Mouse (Mus musculus): ENCODE data around the gene Kirrel3. TPM values are rescaled to one million over a fixed set of nuclear protein-coding genes. Genes with fewer than 3 reads are reported as not detected.

Kirrel3 gene
- total and polyA plus RNA-seq, 3 experiments = 0.98 TPM; not detected in 2

GRCm38 (mm10) chr9:35041493-35041892 is 555.8 kb downstream of the Kirrel3 start:
- no peak for ATAC-seq (ENCODE audit: extremely low read depth, insufficient number of reproducible peaks, low FRiP score, poor library complexity, severe bottlenecking)
- no peak for DNase-seq (ENCODE audit: low spot score)

GRCm38 (mm10) chr9:35043619-35044018 is 557.9 kb downstream of the Kirrel3 start:
- DNase-seq (ENCODE audit: low spot score) (no peak), ATAC-seq (ENCODE audit: extremely low read depth, insufficient number of reproducible peaks, low FRiP score, poor library complexity, severe bottlenecking) (no peak)
- TF ChIP-seq POLR2AphosphoS5 (IDR thresholded peaks at IDR 0.05; ENCODE audit: insufficient replicate concordance, low read depth, low read length) (no peak), GATA1 (IDR thresholded peaks at IDR 0.05; ENCODE audit: borderline replicate concordance, low read length) (no peak), TAL1 (conservative IDR thresholded peaks at IDR 0.05; ENCODE audit: low read depth, low read length) (no peak), CTCF (IDR thresholded peaks at IDR 0.05; ENCODE audit: low read depth, low read length) (no peak), GATA2 (IDR thresholded peaks at IDR 0.05; ENCODE audit: borderline replicate concordance, low read depth, low read length) (no peak)
- H3K9me3 ChIP-seq (replicated peaks) = no peaks in the 10 kb centered on the region
- peaks cover 57% of the 10 kb centered on the region for H3K36me3 ChIP-seq (replicated peaks)
- peaks cover 2% of the 10 kb centered on the region; the same call in 1 of the 2 replicates for H3K27me3 ChIP-seq (ENCODE audit: insufficient read depth, low read length)
- H3K4me3 ChIP-seq (ENCODE audit: low read depth, low read length) = no peak overlapping the region
- no peaks in the 10 kb centered on the region for H3K4me1 ChIP-seq (ENCODE audit: insufficient read depth, low read depth, low read length)

More at GRCm38 (mm10) chr9:35041493-35041892, 555.8 kb downstream of the Kirrel3 start:
- peaks cover 5% of the 10 kb centered on the region for H3K27me3 ChIP-seq (ENCODE audit: insufficient read depth, low read length)
- peaks cover 36% of the 10 kb centered on the region for H3K36me3 ChIP-seq (replicated peaks)
- TF ChIP-seq TAL1 (conservative IDR thresholded peaks at IDR 0.05; ENCODE audit: low read depth, low read length) = no peak
- TF ChIP-seq GATA2 (IDR thresholded peaks at IDR 0.05; ENCODE audit: borderline replicate concordance, low read depth, low read length) = no peak
- no peak for TF ChIP-seq GATA1 (IDR thresholded peaks at IDR 0.05; ENCODE audit: borderline replicate concordance, low read length)
- no peak for TF ChIP-seq CTCF (IDR thresholded peaks at IDR 0.05; ENCODE audit: low read depth, low read length)
- TF ChIP-seq POLR2AphosphoS5 (IDR thresholded peaks at IDR 0.05; ENCODE audit: insufficient replicate concordance, low read depth, low read length) = no peak
- no peaks in the 10 kb centered on the region for H3K9me3 ChIP-seq (replicated peaks)
- H3K4me3 ChIP-seq (ENCODE audit: low read depth, low read length) = no peak overlapping the region
- no peaks in the 10 kb centered on the region for H3K4me1 ChIP-seq (ENCODE audit: insufficient read depth, low read depth, low read length)

- DNase-seq (ENCODE audit: low spot score) (no peak), ATAC-seq (ENCODE audit: extremely low read depth, insufficient number of reproducible peaks, low FRiP score, poor library complexity, severe bottlenecking) (no peak)
- Histone ChIP-seq H3K4me1 (ENCODE audit: insufficient read depth, low read depth, low read length) (no peaks in the 10 kb centered on the region), H3K27me3 (ENCODE audit: insufficient read depth, low read length) (no peaks in the 10 kb centered on the region), H3K4me3 (ENCODE audit: low read depth, low read length) (no peak overlapping the region), H3K36me3 (replicated peaks) (peaks cover 65% of the 10 kb centered on the region), H3K9me3 (replicated peaks) (no peaks in the 10 kb centered on the region)
- no peak for TF ChIP-seq CTCF (IDR thresholded peaks at IDR 0.05; ENCODE audit: low read depth, low read length)
- TF ChIP-seq POLR2AphosphoS5 (IDR thresholded peaks at IDR 0.05; ENCODE audit: insufficient replicate concordance, low read depth, low read length) = no peak
- no peak for TF ChIP-seq GATA2 (IDR thresholded peaks at IDR 0.05; ENCODE audit: borderline replicate concordance, low read depth, low read length)
- no peak for TF ChIP-seq TAL1 (conservative IDR thresholded peaks at IDR 0.05; ENCODE audit: low read depth, low read length)
- TF ChIP-seq GATA1 (IDR thresholded peaks at IDR 0.05; ENCODE audit: borderline replicate concordance, low read length) = no peak
Observed at GRCm38 (mm10) chr9:35044458-35044857, 558.8 kb downstream of the Kirrel3 start.

GRCm38 (mm10) chr9:35045031-35045531 is 559.4 kb downstream of the Kirrel3 start:
- H3K36me3 ChIP-seq (replicated peaks) = peaks cover 72% of the 10 kb centered on the region
- DNase-seq (ENCODE audit: low spot score) (no peak), ATAC-seq (ENCODE audit: extremely low read depth, insufficient number of reproducible peaks, low FRiP score, poor library complexity, severe bottlenecking) (no peak)
- no peaks in the 10 kb centered on the region for H3K9me3 ChIP-seq (replicated peaks)
- H3K4me3 ChIP-seq (ENCODE audit: low read depth, low read length) = no peak overlapping the region
- no peaks in the 10 kb centered on the region for H3K4me1 ChIP-seq (ENCODE audit: insufficient read depth, low read depth, low read length)
- no peaks in the 10 kb centered on the region for H3K27me3 ChIP-seq (ENCODE audit: insufficient read depth, low read length)
- TF ChIP-seq POLR2AphosphoS5 (IDR thresholded peaks at IDR 0.05; ENCODE audit: insufficient replicate concordance, low read depth, low read length) (no peak), CTCF (IDR thresholded peaks at IDR 0.05; ENCODE audit: low read depth, low read length) (no peak), TAL1 (conservative IDR thresholded peaks at IDR 0.05; ENCODE audit: low read depth, low read length) (no peak), GATA2 (IDR thresholded peaks at IDR 0.05; ENCODE audit: borderline replicate concordance, low read depth, low read length) (no peak), GATA1 (IDR thresholded peaks at IDR 0.05; ENCODE audit: borderline replicate concordance, low read length) (no peak)

GRCm38 (mm10) chr9:35045756-35046155 is 560.1 kb downstream of the Kirrel3 start:
- no peaks in the 10 kb centered on the region for H3K9me3 ChIP-seq (replicated peaks)
- no peak for TF ChIP-seq GATA1 (IDR thresholded peaks at IDR 0.05; ENCODE audit: borderline replicate concordance, low read length)
- no peak for TF ChIP-seq CTCF (IDR thresholded peaks at IDR 0.05; ENCODE audit: low read depth, low read length)
- no peak for TF ChIP-seq TAL1 (conservative IDR thresholded peaks at IDR 0.05; ENCODE audit: low read depth, low read length)
- TF ChIP-seq GATA2 (IDR thresholded peaks at IDR 0.05; ENCODE audit: borderline replicate concordance, low read depth, low read length) = no peak
- no peak for TF ChIP-seq POLR2AphosphoS5 (IDR thresholded peaks at IDR 0.05; ENCODE audit: insufficient replicate concordance, low read depth, low read length)
- DNase-seq (ENCODE audit: low spot score) (no peak), ATAC-seq (ENCODE audit: extremely low read depth, insufficient number of reproducible peaks, low FRiP score, poor library complexity, severe bottlenecking) (no peak)
- H3K27me3 ChIP-seq (ENCODE audit: insufficient read depth, low read length) = no peaks in the 10 kb centered on the region
- no peak overlapping the region for H3K4me3 ChIP-seq (ENCODE audit: low read depth, low read length)
- no peaks in the 10 kb centered on the region for H3K4me1 ChIP-seq (ENCODE audit: insufficient read depth, low read depth, low read length)
- peaks cover 78% of the 10 kb centered on the region for H3K36me3 ChIP-seq (replicated peaks)

- H3K27me3 ChIP-seq (ENCODE audit: insufficient read depth, low read length) = no peaks in the 10 kb centered on the region
- H3K4me3 ChIP-seq (ENCODE audit: low read depth, low read length) = no peak overlapping the region
- H3K4me1 ChIP-seq (ENCODE audit: insufficient read depth, low read depth, low read length) = no peaks in the 10 kb centered on the region
- ATAC-seq (ENCODE audit: extremely low read depth, insufficient number of reproducible peaks, low FRiP score, poor library complexity, severe bottlenecking) = no peak
- H3K9me3 ChIP-seq (replicated peaks) = no peaks in the 10 kb centered on the region
- TF ChIP-seq GATA2 (IDR thresholded peaks at IDR 0.05; ENCODE audit: borderline replicate concordance, low read depth, low read length) = no peak
- TF ChIP-seq GATA1 (IDR thresholded peaks at IDR 0.05; ENCODE audit: borderline replicate concordance, low read length) = no peak
- no peak for TF ChIP-seq POLR2AphosphoS5 (IDR thresholded peaks at IDR 0.05; ENCODE audit: insufficient replicate concordance, low read depth, low read length)
- TF ChIP-seq TAL1 (conservative IDR thresholded peaks at IDR 0.05; ENCODE audit: low read depth, low read length) = no peak
- TF ChIP-seq CTCF (IDR thresholded peaks at IDR 0.05; ENCODE audit: low read depth, low read length) = no peak
- H3K36me3 ChIP-seq (replicated peaks) = peaks cover 100% of the 10 kb centered on the region
- DNase-seq (ENCODE audit: low spot score) = no peak
Observed at GRCm38 (mm10) chr9:35048449-35048848, 562.8 kb downstream of the Kirrel3 start.
